Mouse (Mus musculus): ENCODE results near the gene Apbb2. TPM values are rescaled to one million over a fixed set of nuclear protein-coding genes. Genes with fewer than 3 reads are reported as not detected.

Apbb2 gene
- polyA plus RNA-seq, 1 experiment from 2014 or later: 34.0 TPM

DNA sequence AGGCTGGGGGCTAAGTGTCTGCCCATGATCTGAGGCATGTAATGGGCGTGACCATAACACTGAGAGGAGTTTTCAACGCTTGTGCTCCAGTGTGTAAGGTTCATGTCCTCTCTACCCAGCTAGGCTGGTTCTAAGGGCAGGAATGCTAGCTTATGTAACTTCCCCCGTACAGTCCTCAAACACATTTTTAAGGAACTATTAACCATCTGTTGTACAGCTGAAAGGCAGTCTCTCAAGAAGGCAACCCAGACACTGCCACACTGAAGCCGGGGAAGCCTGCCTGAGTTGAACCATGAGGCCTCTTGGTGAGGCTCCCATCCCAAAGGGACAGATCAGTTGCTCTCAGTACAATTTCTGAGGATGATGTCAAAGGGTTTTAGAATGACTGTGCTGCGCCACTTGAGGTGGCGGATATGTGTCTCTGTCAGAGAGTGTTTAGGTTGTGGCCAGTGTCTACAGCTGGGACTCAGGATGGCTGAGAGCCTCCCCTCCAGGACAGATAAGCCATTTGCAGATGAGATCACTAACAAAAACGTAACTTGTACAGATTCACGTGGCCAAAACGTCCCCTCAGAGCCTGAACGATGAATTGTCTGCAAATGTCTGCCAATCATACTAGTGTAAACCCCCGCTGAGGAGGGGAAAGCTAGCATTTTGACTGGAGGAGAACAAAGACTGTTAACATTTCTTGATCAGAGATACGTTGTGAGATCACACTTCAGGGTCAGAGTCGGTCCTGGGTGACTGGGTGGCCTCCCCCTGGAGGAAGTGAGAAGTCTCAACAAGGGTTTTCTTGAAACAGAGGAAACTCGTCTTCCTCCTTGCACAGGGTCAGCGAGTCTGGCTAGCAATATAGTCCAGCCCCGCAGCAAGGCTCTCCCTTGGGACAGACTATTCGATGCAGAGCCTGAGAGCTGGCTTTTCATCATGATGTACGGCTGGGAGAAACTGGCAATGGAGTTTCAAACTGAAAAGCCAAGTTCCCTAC lies 255.0 kb downstream of the Apbb2 start:
- Histone ChIP-seq H3K36me3 (ENCODE audit: control insufficient read depth, insufficient read depth, low read length) (no peaks in the 10 kb centered on the region), H3K27ac (ENCODE audit: low read depth, low read length) (no peak overlapping the region), H3K9me3 (ENCODE audit: control insufficient read depth, low read length) (no peaks in the 10 kb centered on the region), H3K4me2 (no peak overlapping the region), H3K9ac (ENCODE audit: low read length) (no peak overlapping the region), H3K27me3 (ENCODE audit: control insufficient read depth, insufficient read depth, low read length) (no peaks in the 10 kb centered on the region), H3K4me1 (ENCODE audit: control insufficient read depth, insufficient read depth, low read length) (no peaks in the 10 kb centered on the region), H3K4me3 (ENCODE audit: low read depth, low read length) (no peak overlapping the region)
- 81% methylated on average over 18 of the region's 18 CpGs for WGBS
- ATAC-seq (ENCODE audit: low FRiP score): no peak
- no peak for DNase-seq (ENCODE audit: low spot score, missing footprints)

DNA sequence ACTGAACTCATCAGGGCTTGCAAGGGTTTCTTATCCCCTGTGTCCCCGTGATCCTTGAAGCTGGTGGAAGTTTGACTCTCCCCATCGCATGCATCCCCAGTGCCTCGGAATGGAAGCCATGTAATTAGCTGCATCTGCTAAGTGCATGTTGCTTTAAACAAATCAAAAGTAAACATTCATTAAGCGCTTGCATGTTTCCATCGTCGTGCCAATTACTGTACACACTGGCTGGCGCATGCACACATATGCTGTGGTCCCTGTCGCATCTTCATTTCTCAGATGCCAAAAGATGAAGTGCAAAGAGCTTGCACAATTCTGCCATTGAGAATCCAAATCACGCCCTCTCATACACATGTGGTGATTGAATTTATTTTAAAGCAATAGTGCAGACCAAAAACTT lies 257.8 kb downstream of the Apbb2 start:
- ATAC-seq (ENCODE audit: low FRiP score) (no peak), DNase-seq (ENCODE audit: low spot score, missing footprints) (no peak)
- Histone ChIP-seq H3K4me1 (ENCODE audit: control insufficient read depth, insufficient read depth, low read length) (no peaks in the 10 kb centered on the region), H3K4me3 (ENCODE audit: low read depth, low read length) (no peak overlapping the region), H3K27ac (ENCODE audit: low read depth, low read length) (no peak overlapping the region), H3K9me3 (ENCODE audit: control insufficient read depth, low read length) (no peaks in the 10 kb centered on the region), H3K36me3 (ENCODE audit: control insufficient read depth, insufficient read depth, low read length) (no peaks in the 10 kb centered on the region), H3K27me3 (ENCODE audit: control insufficient read depth, insufficient read depth, low read length) (no peaks in the 10 kb centered on the region), H3K4me2 (no peak overlapping the region), H3K9ac (ENCODE audit: low read length) (no peak overlapping the region)
- 90% methylated on average over 9 of the region's 9 CpGs for WGBS

DNA sequence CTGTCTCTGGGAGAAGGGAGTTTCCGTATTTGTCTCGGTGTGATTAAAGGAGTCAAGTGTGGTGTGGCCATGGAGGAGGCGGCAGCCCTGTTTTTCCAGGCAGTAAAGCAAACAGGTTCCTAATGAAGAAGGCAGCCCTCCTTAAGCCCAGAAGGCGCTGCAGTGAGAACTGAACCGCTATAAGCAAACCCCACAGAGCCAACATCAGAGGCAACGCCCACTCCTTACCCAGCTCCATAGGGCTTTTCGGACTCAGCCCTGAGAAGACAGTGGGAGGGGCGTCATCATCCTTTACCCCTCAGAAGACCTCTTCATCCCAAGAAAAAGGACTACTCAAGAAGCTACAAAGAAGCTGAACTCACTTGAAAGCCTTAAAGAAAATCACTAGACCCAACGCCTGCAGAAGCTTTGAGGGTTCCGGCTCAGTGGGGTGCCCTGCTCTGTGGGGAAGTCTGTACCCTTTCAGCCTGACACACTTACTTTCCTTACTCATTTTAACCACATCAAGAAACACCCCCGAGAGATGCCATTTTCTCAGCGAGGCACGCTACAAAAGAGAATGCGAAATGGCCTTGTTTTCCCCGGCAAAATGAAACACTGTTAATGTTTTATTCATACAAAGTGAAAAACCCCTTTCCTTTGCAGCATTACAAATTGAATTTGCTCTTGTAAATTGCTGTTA lies 258.7 kb downstream of the Apbb2 start:
- Histone ChIP-seq H3K9me3 (ENCODE audit: control insufficient read depth, low read length) (no peaks in the 10 kb centered on the region), H3K36me3 (ENCODE audit: control insufficient read depth, insufficient read depth, low read length) (no peaks in the 10 kb centered on the region), H3K4me1 (ENCODE audit: control insufficient read depth, insufficient read depth, low read length) (no peaks in the 10 kb centered on the region), H3K27me3 (ENCODE audit: control insufficient read depth, insufficient read depth, low read length) (no peaks in the 10 kb centered on the region), H3K4me2 (no peak overlapping the region), H3K27ac (ENCODE audit: low read depth, low read length) (peak overlapping the region; percentile 14; the same call in 1 of the 2 replicates), H3K9ac (ENCODE audit: low read length) (no peak overlapping the region), H3K4me3 (ENCODE audit: low read depth, low read length) (no peak overlapping the region)
- DNase-seq (ENCODE audit: low spot score, missing footprints): no peak
- ATAC-seq (ENCODE audit: low FRiP score): no peak
- 43% methylated on average over 15 of the region's 15 CpGs for WGBS

DNA sequence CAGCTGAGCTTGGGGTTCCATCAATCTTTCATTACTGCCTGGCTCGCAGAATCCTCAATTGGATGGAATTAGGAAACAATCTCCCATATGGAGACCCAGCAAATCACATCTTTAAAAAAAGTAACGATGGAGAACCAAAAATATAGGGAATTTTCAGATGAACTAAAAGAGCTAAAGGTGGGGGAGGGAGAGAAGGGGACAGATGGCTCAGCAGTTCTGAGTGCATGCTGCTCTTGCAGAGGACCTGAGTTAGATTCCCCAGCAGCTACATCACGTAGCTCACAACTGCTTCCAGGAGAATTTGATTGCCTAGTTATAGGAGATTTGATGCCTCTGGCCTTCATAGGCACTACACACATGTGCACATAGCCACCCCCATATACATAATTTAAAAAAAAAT lies 263.4 kb downstream of the Apbb2 start:
- no peak overlapping the region for H3K9ac ChIP-seq (ENCODE audit: low read length)
- ATAC-seq (ENCODE audit: low FRiP score) (no peak), DNase-seq (ENCODE audit: low spot score, missing footprints) (no peak)
- no peaks in the 10 kb centered on the region for H3K27me3 ChIP-seq (ENCODE audit: control insufficient read depth, insufficient read depth, low read length)
- H3K27ac ChIP-seq (ENCODE audit: low read depth, low read length): no peak overlapping the region
- no peak overlapping the region for H3K4me3 ChIP-seq (ENCODE audit: low read depth, low read length)
- H3K4me1 ChIP-seq (ENCODE audit: control insufficient read depth, insufficient read depth, low read length): no peaks in the 10 kb centered on the region
- 95% methylated on average over 3 of the region's 3 CpGs for WGBS
- H3K9me3 ChIP-seq (ENCODE audit: control insufficient read depth, low read length): no peaks in the 10 kb centered on the region
- no peak overlapping the region for H3K4me2 ChIP-seq
- H3K36me3 ChIP-seq (ENCODE audit: control insufficient read depth, insufficient read depth, low read length): no peaks in the 10 kb centered on the region

DNA sequence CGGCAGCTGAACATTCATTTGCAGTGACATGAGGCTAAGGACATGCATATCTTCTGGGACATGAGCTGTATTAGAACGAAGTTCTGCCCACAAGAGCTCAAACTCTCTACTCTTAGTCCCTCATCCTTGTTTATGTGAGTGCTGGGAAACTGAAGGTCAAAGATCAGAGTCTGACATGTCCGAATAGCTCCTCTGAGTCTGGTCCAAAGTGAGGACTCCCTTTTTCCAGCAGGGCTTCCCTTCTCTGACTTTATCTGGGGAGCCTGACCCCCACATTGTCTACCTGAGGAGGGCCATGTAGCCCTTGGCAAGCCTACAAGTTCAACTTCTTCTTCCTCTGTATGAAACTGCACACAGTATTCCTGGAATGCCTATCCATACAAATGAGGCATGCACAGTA lies 264.7 kb downstream of the Apbb2 start:
- H3K36me3 ChIP-seq (ENCODE audit: control insufficient read depth, insufficient read depth, low read length): no peaks in the 10 kb centered on the region
- 83% methylated on average over 3 of the region's 3 CpGs for WGBS

DNA sequence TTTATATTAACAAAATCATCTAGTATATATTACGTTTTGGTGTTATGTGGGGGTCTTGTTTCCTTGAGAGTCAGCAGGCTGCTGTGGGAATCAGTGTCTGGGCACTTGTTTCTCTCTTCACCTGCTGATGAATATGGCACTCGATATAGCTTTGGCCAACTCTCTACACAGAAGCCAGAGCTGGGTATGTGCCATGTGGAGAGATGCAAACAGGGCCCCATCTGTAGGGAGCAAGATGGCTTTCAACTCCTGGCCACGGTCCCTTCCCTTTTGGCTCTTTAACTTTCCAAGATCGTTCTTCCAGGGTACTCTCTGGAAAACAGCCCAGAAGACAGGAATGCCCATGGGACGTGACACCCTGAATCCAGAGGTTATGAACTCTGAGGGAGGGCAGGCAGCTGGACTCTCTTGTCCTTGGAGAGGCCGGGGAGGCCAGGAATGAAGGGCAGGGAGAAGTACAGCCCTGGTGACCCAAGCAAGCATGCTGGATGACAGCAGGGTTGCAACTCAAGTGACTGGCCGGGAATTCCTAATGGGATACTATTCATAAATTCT lies 266.7 kb downstream of the Apbb2 start:
- ATAC-seq (ENCODE audit: low FRiP score) (no peak), DNase-seq (ENCODE audit: low spot score, missing footprints) (no peak)
- Histone ChIP-seq H3K4me1 (ENCODE audit: control insufficient read depth, insufficient read depth, low read length) (no peaks in the 10 kb centered on the region), H3K27ac (ENCODE audit: low read depth, low read length) (no peak overlapping the region), H3K36me3 (ENCODE audit: control insufficient read depth, insufficient read depth, low read length) (no peaks in the 10 kb centered on the region), H3K9ac (ENCODE audit: low read length) (no peak overlapping the region), H3K4me2 (no peak overlapping the region), H3K4me3 (ENCODE audit: low read depth, low read length) (no peak overlapping the region), H3K27me3 (ENCODE audit: control insufficient read depth, insufficient read depth, low read length) (no peaks in the 10 kb centered on the region), H3K9me3 (ENCODE audit: control insufficient read depth, low read length) (no peaks in the 10 kb centered on the region)
- 93% methylated on average over 7 of the region's 7 CpGs for WGBS

More for the DNA sequence above, 264.7 kb downstream of the Apbb2 start:
- H3K9ac ChIP-seq (ENCODE audit: low read length): no peak overlapping the region
- H3K27me3 ChIP-seq (ENCODE audit: control insufficient read depth, insufficient read depth, low read length): no peaks in the 10 kb centered on the region
- no peaks in the 10 kb centered on the region for H3K4me1 ChIP-seq (ENCODE audit: control insufficient read depth, insufficient read depth, low read length)
- ATAC-seq (ENCODE audit: low FRiP score) (no peak), DNase-seq (ENCODE audit: low spot score, missing footprints) (no peak)
- H3K4me3 ChIP-seq (ENCODE audit: low read depth, low read length): no peak overlapping the region
- H3K27ac ChIP-seq (ENCODE audit: low read depth, low read length): no peak overlapping the region
- no peaks in the 10 kb centered on the region for H3K9me3 ChIP-seq (ENCODE audit: control insufficient read depth, low read length)
- no peak overlapping the region for H3K4me2 ChIP-seq

DNA sequence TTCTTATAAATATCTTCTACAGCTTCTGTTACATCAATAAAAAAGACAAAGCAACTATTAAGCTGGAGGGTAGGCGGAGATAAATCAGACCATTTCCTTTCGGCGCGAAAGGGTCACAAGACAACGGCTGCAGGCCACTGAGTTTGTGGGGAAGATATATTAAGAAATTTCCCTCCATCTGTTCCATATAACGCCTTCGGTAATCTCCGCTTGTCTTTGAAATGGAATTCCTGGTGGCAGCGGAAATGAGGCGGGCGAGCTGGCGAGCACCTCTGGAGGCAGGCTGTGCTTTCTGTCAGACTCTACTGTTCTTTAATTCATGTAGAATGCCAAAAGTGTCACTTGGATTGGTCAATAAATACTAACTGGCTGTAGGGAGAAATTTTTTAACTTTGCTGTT lies 267.5 kb downstream of the Apbb2 start:
- ATAC-seq (ENCODE audit: low FRiP score): no peak
- Histone ChIP-seq H3K9me3 (ENCODE audit: control insufficient read depth, low read length) (no peaks in the 10 kb centered on the region), H3K9ac (ENCODE audit: low read length) (no peak overlapping the region), H3K27ac (ENCODE audit: low read depth, low read length) (no peak overlapping the region), H3K27me3 (ENCODE audit: control insufficient read depth, insufficient read depth, low read length) (no peaks in the 10 kb centered on the region), H3K4me1 (ENCODE audit: control insufficient read depth, insufficient read depth, low read length) (no peaks in the 10 kb centered on the region), H3K4me3 (ENCODE audit: low read depth, low read length) (no peak overlapping the region), H3K4me2 (no peak overlapping the region), H3K36me3 (ENCODE audit: control insufficient read depth, insufficient read depth, low read length) (no peaks in the 10 kb centered on the region)
- DNase-seq (ENCODE audit: low spot score, missing footprints): no peak
- 89% methylated on average over 12 of the region's 12 CpGs for WGBS

DNA sequence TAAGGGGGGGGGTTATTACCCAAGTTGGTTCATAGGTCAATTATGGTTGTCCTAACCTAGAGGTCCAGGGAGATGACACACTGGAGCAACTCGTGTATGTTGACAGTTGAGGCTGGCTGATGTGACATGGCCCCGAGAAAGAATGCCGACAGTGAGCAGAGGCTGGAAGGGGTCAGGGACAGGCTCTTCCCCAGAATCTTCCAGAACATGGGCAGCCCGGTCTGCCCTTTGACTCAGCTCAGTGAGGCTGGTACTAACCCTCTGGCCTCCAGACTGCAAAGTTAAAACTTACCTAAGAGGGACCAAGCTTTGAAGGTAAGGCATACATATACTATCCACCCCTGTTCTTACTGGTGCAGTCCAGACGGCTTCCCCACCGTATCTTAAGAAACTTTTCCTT lies 268.0 kb downstream of the Apbb2 start:
- DNase-seq (ENCODE audit: low spot score, missing footprints): no peak
- Histone ChIP-seq H3K36me3 (ENCODE audit: control insufficient read depth, insufficient read depth, low read length) (no peaks in the 10 kb centered on the region), H3K4me3 (ENCODE audit: low read depth, low read length) (no peak overlapping the region), H3K9me3 (ENCODE audit: control insufficient read depth, low read length) (no peaks in the 10 kb centered on the region), H3K27me3 (ENCODE audit: control insufficient read depth, insufficient read depth, low read length) (no peaks in the 10 kb centered on the region), H3K4me1 (ENCODE audit: control insufficient read depth, insufficient read depth, low read length) (no peaks in the 10 kb centered on the region), H3K4me2 (no peak overlapping the region), H3K9ac (ENCODE audit: low read length) (no peak overlapping the region), H3K27ac (ENCODE audit: low read depth, low read length) (no peak overlapping the region)
- WGBS: 92% methylated on average over 6 of the region's 6 CpGs
- ATAC-seq (ENCODE audit: low FRiP score): no peak

DNA sequence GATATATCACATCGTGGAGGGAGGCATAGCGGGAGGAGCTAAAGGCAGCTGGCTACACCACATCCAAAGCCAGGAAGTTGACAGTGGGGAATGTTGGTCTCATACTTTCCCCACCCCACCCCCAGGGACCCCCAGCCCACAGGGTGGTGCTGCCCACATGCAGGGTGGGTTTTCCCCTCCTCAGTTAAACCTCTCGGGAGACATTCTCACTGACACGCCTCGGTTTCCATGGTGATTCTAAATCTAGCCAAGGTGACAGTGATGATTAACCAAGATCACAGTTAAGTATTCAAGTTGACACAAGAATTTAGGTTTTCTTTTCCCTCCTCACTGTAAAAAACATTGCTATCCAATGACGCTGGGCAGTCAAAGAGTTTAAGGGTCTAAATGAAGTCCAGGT lies 270.2 kb downstream of the Apbb2 start:
- Histone ChIP-seq H3K27ac (ENCODE audit: low read depth, low read length) (no peak overlapping the region), H3K36me3 (ENCODE audit: control insufficient read depth, insufficient read depth, low read length) (no peaks in the 10 kb centered on the region), H3K4me2 (no peak overlapping the region), H3K4me3 (ENCODE audit: low read depth, low read length) (no peak overlapping the region), H3K4me1 (ENCODE audit: control insufficient read depth, insufficient read depth, low read length) (no peaks in the 10 kb centered on the region), H3K9ac (ENCODE audit: low read length) (no peak overlapping the region), H3K9me3 (ENCODE audit: control insufficient read depth, low read length) (no peaks in the 10 kb centered on the region), H3K27me3 (ENCODE audit: control insufficient read depth, insufficient read depth, low read length) (no peaks in the 10 kb centered on the region)
- DNase-seq (ENCODE audit: low spot score, missing footprints): no peak
- no peak for ATAC-seq (ENCODE audit: low FRiP score)
- WGBS: 79% methylated on average over 6 of the region's 6 CpGs

Data from midbrain, embryonic 11.5 days (tissue).